ENCODE assay signal across 28 mouse cellular contexts in the genomic region with DNA sequence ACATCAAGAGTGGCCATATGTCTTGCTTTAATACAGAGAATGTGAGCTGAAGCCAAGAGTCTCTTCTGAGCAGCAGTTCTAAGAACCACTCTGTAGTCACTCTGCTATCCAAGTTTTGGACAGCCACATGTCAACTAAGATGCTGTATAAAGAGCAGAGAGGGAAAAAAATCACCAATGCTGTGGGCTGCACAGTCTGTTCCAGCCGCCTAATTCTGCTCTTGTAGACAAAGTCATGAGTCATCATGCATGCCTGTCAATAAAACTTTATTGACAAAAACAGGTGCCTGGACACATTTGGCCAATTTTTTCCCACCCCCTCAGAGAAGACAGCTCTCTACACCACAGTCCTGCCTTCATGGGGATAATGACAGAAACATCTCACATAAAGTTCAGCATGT.
DNase-seq lines count a peak whose midpoint lies in the region; ATAC-seq and TF ChIP-seq lines count a peak whose summit lies in the region.
"Had no signal": no experiment of that assay in that cellular context is flagged by ENCODE, and none has a peak within 500 bp of the region (broad histone marks: within the 10 kb centered on the region; RNA-seq: fewer than 3 reads in every experiment).

No protein-coding gene starts in this region.

- H3K4me3 ChIP-seq in C2C12 (ENCODE audit: insufficient read depth, poor library complexity, severe bottlenecking) = no peak overlapping the region
- no peak overlapping the region for H3K4me3 ChIP-seq in limb, embryonic 13.5 days
- H3K4me3 ChIP-seq: forebrain, embryonic 12.5 days; hindbrain, embryonic 13.5 days; liver, embryonic 13.5 days; midbrain, embryonic 12.5 days; neural tube, embryonic 12.5 days had no signal

- H3K4me1 ChIP-seq in limb, embryonic 13.5 days = peaks cover 40% of the 10 kb centered on the region
- H3K4me1 ChIP-seq: liver, embryonic 13.5 days had no signal

- H3K79me3 ChIP-seq in C2C12 (ENCODE audit: low read depth) = no peaks in the 10 kb centered on the region

- WGBS in limb, embryonic 13.5 days = 61% methylated on average over 1 of the region's 1 CpGs

- no peak overlapping the region for H3ac ChIP-seq in C2C12 (ENCODE audit: control insufficient read depth, insufficient read length, low read depth)

- no peak overlapping the region for H3K4me2 ChIP-seq in limb, embryonic 13.5 days (replicated peaks)
- H3K4me2 ChIP-seq: forebrain, embryonic 12.5 days; hindbrain, embryonic 13.5 days; liver, embryonic 13.5 days; lung, embryonic 14.5 days; midbrain, embryonic 12.5 days; neural tube, embryonic 12.5 days had no signal

- ATAC-seq in limb, embryonic 13.5 days (ENCODE audit: low FRiP score, low read depth) = peak; percentile 42; the same call in 1 of the 2 replicates
- ATAC-seq: inflammation-experienced regulatory T-cells, adult 6 months had no signal

- peak; percentile 41 for DNase-seq in heart, adult 11 months
- no peak for DNase-seq in heart, postnatal 14 days
- DNase-seq in brain, adult 2 months (ENCODE audit: low read depth, low spot score) = peak; percentile 30
- no peak for DNase-seq in spleen, postnatal 10 days (ENCODE audit: low spot score in 2 of 2)
- no peak for DNase-seq in retina, postnatal 1 day
- DNase-seq in kidney, adult 9 months = no peak
- DNase-seq: adrenal gland, adult 8-10 months; B cell, adult 2 months; cerebellum, adult 8-10 months; cerebellum, postnatal 36 days; embryo, embryonic 11 days; gastrocnemius, postnatal 10 days; heart, adult 18-20 months; heart, postnatal 36 days; kidney, adult 2 months; kidney, postnatal 10 days; left cerebral cortex, postnatal 4 days; liver, embryonic 13.5 days; lung, embryonic 14.5 days; right cerebral cortex, postnatal 25 days; thymus, adult 2 months had no signal

- H3K27ac ChIP-seq in limb, embryonic 13.5 days = peak overlapping the region; percentile 88; the same call in 1 of the 2 replicates
- H3K27ac ChIP-seq: forebrain, embryonic 12.5 days; hindbrain, embryonic 13.5 days; liver, embryonic 13.5 days; midbrain, embryonic 12.5 days; neural tube, embryonic 12.5 days had no signal

- no peaks in the 10 kb centered on the region for H3K27me3 ChIP-seq in C2C12 (ENCODE audit: control insufficient read depth, insufficient read depth, insufficient read length)
- H3K27me3 ChIP-seq in limb, embryonic 13.5 days = no peaks in the 10 kb centered on the region
- H3K27me3 ChIP-seq: forebrain, embryonic 12.5 days; hindbrain, embryonic 13.5 days; liver, embryonic 13.5 days; midbrain, embryonic 12.5 days; neural tube, embryonic 12.5 days had no signal

- TF ChIP-seq CTCF in C2C12 (IDR thresholded peaks at IDR 0.05; ENCODE audit: control insufficient read depth, insufficient read depth, insufficient read length) = no peak

- no peak overlapping the region for H3K9ac ChIP-seq in limb, embryonic 13.5 days
- H3K9ac ChIP-seq: forebrain, embryonic 12.5 days; hindbrain, embryonic 13.5 days; liver, embryonic 13.5 days; lung, embryonic 14.5 days; midbrain, embryonic 12.5 days; neural tube, embryonic 12.5 days had no signal

- no peaks in the 10 kb centered on the region for H3K36me3 ChIP-seq in C2C12 (ENCODE audit: control insufficient read depth, insufficient read depth)
- no peaks in the 10 kb centered on the region for H3K36me3 ChIP-seq in limb, embryonic 13.5 days
- H3K36me3 ChIP-seq: forebrain, embryonic 12.5 days; hindbrain, embryonic 13.5 days; liver, embryonic 13.5 days; midbrain, embryonic 12.5 days; neural tube, embryonic 12.5 days had no signal

- intact Hi-C loops in heart, postnatal 14 days (cut with DNase I) = no loop called here

- H3K79me2 ChIP-seq in C2C12 (ENCODE audit: control insufficient read depth, insufficient read depth) = no peaks in the 10 kb centered on the region

- H3K9me3 ChIP-seq in limb, embryonic 13.5 days = no peaks in the 10 kb centered on the region
- H3K9me3 ChIP-seq: forebrain, embryonic 12.5 days; hindbrain, embryonic 13.5 days; liver, embryonic 13.5 days; midbrain, embryonic 12.5 days; neural tube, embryonic 12.5 days had no signal

TF ChIP-seq in C2C12, 6 proteins besides CTCF, POLR2A, EP300 and RAD21:
- no peak for TF ChIP-seq USF1 (IDR thresholded peaks at IDR 0.05; ENCODE audit: low read depth)
- peak; percentile 89 for TF ChIP-seq FOSL1 (IDR thresholded peaks at IDR 0.05; ENCODE audit: insufficient read depth, low read length, poor library complexity, severe bottlenecking)
- TF ChIP-seq MYOG (IDR thresholded peaks at IDR 0.05; ENCODE audit: control insufficient read depth, extremely low read depth, insufficient read length) = no peak
- TF ChIP-seq MAX (IDR thresholded peaks at IDR 0.05) = peak; percentile 55
- TF ChIP-seq MYOD1 (IDR thresholded peaks at IDR 0.05; ENCODE audit: control insufficient read depth, insufficient read length, low read depth) = peak; percentile 95
- no peak for TF ChIP-seq CEBPB (IDR thresholded peaks at IDR 0.05; ENCODE audit: low read depth)

Comparison
In these comparisons a context has a peak if more than half of its experiments do, and no peak if none do; other contexts are left out.
1. DNase-seq: peak in heart, adult 11 months (single experiment) and brain, adult 2 months (single experiment); none in heart, postnatal 14 days (0 of 2), spleen, postnatal 10 days (0 of 2), retina, postnatal 1 day (single experiment) and kidney, adult 9 months (single experiment).